Mouse (Mus musculus): ENCODE data around the gene Nop9.

The Nop9 gene

GRCm38 (mm10) chr14:55769087-55769703 lies 23.7 kb downstream of the Nop9 start:
- DNase-seq (ENCODE audit: inconsistent age in 2 of 2, low spot score in 1 of 2), result no peak

- peak; percentile 2 to 15 for DNase-seq (ENCODE audit: inconsistent age in 2 of 2, low spot score in 1 of 2)
Observed at GRCm38 (mm10) chr14:55776711-55777110, 31.2 kb downstream of the Nop9 start.

- peak; percentile 0 to 15 for DNase-seq (ENCODE audit: inconsistent age in 2 of 2, low spot score in 1 of 2)
Observed at GRCm38 (mm10) chr14:55777176-55777575, 31.7 kb downstream of the Nop9 start.

- peak; percentile 2 to 16 for DNase-seq (ENCODE audit: inconsistent age in 2 of 2, low spot score in 1 of 2)
Observed at GRCm38 (mm10) chr14:55777806-55778205, 32.3 kb downstream of the Nop9 start.

- peak; percentile 3 to 15 for DNase-seq (ENCODE audit: inconsistent age in 2 of 2, low spot score in 1 of 2)
Observed at GRCm38 (mm10) chr14:55778686-55779085, 33.2 kb downstream of the Nop9 start.

- peak; percentile 3 to 19 for DNase-seq (ENCODE audit: inconsistent age in 2 of 2, low spot score in 1 of 2)
Observed at GRCm38 (mm10) chr14:55779656-55780055, 34.2 kb downstream of the Nop9 start.

GRCm38 (mm10) chr14:55780736-55781135 lies 35.2 kb downstream of the Nop9 start:
- DNase-seq (ENCODE audit: inconsistent age in 2 of 2, low spot score in 1 of 2), result peak in 1 of 2 experiments; percentile 6

GRCm38 (mm10) chr14:55781310-55781709 lies 35.8 kb downstream of the Nop9 start:
- peak; percentile 68 to 89 for DNase-seq (ENCODE audit: inconsistent age in 2 of 2, low spot score in 1 of 2)

- DNase-seq (ENCODE audit: inconsistent age in 2 of 2, low spot score in 1 of 2), result peak; percentile 6 to 18
Observed at GRCm38 (mm10) chr14:55782361-55782960, 37.0 kb downstream of the Nop9 start.

GRCm38 (mm10) chr14:55783171-55783957 lies 37.9 kb downstream of the Nop9 start:
- peak; percentile 6 to 64 for DNase-seq (ENCODE audit: inconsistent age in 2 of 2, low spot score in 1 of 2)

GRCm38 (mm10) chr14:55783958-55784235 lies 38.4 kb downstream of the Nop9 start, which contains the start of gene Adcy4:
Gene Adcy4 (minus strand): TSS chr14:55784095.
- peak; percentile 16 to 33 for DNase-seq (ENCODE audit: inconsistent age in 2 of 2, low spot score in 1 of 2)

- peak in 1 of 2 experiments; percentile 2 for DNase-seq (ENCODE audit: inconsistent age in 2 of 2, low spot score in 1 of 2)
Observed at GRCm38 (mm10) chr14:55785195-55785594, 39.7 kb downstream of the Nop9 start.

GRCm38 (mm10) chr14:55787731-55788130 lies 42.2 kb downstream of the Nop9 start:
- DNase-seq (ENCODE audit: inconsistent age in 2 of 2, low spot score in 1 of 2), result peak in 1 of 2 experiments; percentile 21

- peak in 1 of 2 experiments; percentile 78 for DNase-seq (ENCODE audit: inconsistent age in 2 of 2, low spot score in 1 of 2)
Observed at GRCm38 (mm10) chr14:55788256-55789050, 43.0 kb downstream of the Nop9 start, which contains the start of gene Ripk3. Gene Ripk3 (minus strand): TSS chr14:55788865.

GRCm38 (mm10) chr14:55793461-55793860 lies 48.0 kb downstream of the Nop9 start:
- DNase-seq (ENCODE audit: inconsistent age in 2 of 2, low spot score in 1 of 2), result peak in 1 of 2 experiments; percentile 14

- peak in 1 of 2 experiments; percentile 33 for DNase-seq (ENCODE audit: inconsistent age in 2 of 2, low spot score in 1 of 2)
Observed at GRCm38 (mm10) chr14:55793946-55794345, 48.5 kb downstream of the Nop9 start.

- peak; percentile 3 to 37 for DNase-seq (ENCODE audit: inconsistent age in 2 of 2, low spot score in 1 of 2)
Observed at GRCm38 (mm10) chr14:55795380-55796163, 50.1 kb downstream of the Nop9 start.

Measured in adrenal gland, adult (tissue).